Mouse (Mus musculus): Measurements from ENCODE around the gene Obscn. TPM values are rescaled to one million over a fixed set of nuclear protein-coding genes. Genes with fewer than 3 reads are reported as not detected.
A peak's percentile ranks its signal among the peaks of the same experiment; 100 is the strongest.

The Obscn gene
- polyA plus RNA-seq, 1 experiment from 2014 or later = 69.4 TPM

DNA sequence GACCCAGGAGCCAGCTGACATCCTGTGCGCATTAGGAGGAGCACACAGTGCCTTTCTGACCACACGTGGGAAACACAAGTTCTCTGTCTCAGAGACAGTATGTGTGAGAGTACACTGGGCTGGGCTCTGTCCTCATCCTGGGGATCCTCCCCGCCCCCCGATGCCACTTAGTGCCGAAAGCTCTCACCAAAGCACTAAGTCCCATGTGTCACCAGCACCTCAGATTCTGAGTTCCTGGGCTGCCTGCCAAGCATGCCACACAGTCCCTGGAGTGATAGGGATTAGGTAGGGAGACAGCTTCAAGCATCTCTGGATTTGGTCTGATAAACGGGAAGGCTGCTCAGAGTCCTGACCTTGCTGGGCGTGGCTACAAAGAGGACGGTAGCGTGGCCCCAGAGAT, 145.4 kb downstream of the Obscn start:
- peak overlapping the region; percentile 91 to 97 for H3K27ac ChIP-seq (replicated peaks in 1 of 2; ENCODE audit: control insufficient read depth in 1 of 2, insufficient read depth in 1 of 2, low read depth in 2 of 2, low read length in 2 of 2)
- H3K27me3 ChIP-seq (ENCODE audit: control insufficient read depth, insufficient read depth, low read length) = no peaks in the 10 kb centered on the region
- H3K9ac ChIP-seq (ENCODE audit: low read length) = peak overlapping the region; percentile 3; the same call in 1 of the 2 replicates
- H3K36me3 ChIP-seq (ENCODE audit: control insufficient read depth, insufficient read depth, low read length) = peaks cover 66% of the 10 kb centered on the region
- no peaks in the 10 kb centered on the region for H3K9me3 ChIP-seq (ENCODE audit: control insufficient read depth, low read length)
- WGBS = 36% methylated on average over 9 of the region's 9 CpGs
- peaks cover 68 to 93% of the 10 kb centered on the region in 2 experiments for H3K4me1 ChIP-seq (ENCODE audit: control insufficient read depth in 2 of 2, insufficient read depth in 2 of 2, low read length in 2 of 2)
- peak overlapping the region; percentile 18; the same call in 1 of the 2 replicates for H3K4me2 ChIP-seq (ENCODE audit: low read length)
- ATAC-seq (ENCODE audit: insufficient number of reproducible peaks, insufficient read depth, low FRiP score, low read depth) = peak; percentile 81
- H3K4me3 ChIP-seq (ENCODE audit: control insufficient read depth in 1 of 2, insufficient read depth in 1 of 2, low read depth in 1 of 2, low read length in 2 of 2) = no peak overlapping the region

DNA sequence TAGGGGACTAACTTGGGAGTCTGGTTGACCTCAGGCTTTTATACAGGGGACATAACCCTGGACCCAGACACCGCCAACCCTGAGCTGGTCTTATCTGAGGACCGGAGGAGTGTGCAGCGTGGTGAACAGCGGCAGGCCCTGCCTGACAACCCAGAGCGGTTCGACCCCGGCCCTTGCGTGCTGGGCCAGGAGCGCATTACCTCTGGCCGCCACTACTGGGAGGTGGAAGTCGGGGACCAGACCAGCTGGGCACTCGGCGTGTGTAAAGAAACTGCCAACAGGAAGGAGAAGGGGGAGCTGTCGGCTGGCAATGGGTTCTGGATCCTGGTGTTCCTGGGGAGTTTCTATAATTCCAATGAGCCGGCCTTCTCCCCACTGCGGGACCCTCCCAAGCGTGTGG, 146.1 kb downstream of the Obscn start:
- H3K4me1 ChIP-seq (ENCODE audit: control insufficient read depth in 2 of 2, insufficient read depth in 2 of 2, low read length in 2 of 2) = peaks cover 75 to 96% of the 10 kb centered on the region in 2 experiments
- H3K9ac ChIP-seq (ENCODE audit: low read length) = peak overlapping the region; percentile 27; the same call in 1 of the 2 replicates
- no peak for ATAC-seq (ENCODE audit: insufficient number of reproducible peaks, insufficient read depth, low FRiP score, low read depth)
- peak overlapping the region; percentile 91 to 97 for H3K27ac ChIP-seq (replicated peaks in 1 of 2; ENCODE audit: control insufficient read depth in 1 of 2, insufficient read depth in 1 of 2, low read depth in 2 of 2, low read length in 2 of 2)
- H3K36me3 ChIP-seq (ENCODE audit: control insufficient read depth, insufficient read depth, low read length) = peaks cover 66% of the 10 kb centered on the region
- no peaks in the 10 kb centered on the region for H3K9me3 ChIP-seq (ENCODE audit: control insufficient read depth, low read length)
- WGBS = 46% methylated on average over 17 of the region's 17 CpGs
- no peaks in the 10 kb centered on the region for H3K27me3 ChIP-seq (ENCODE audit: control insufficient read depth, insufficient read depth, low read length)
- H3K4me2 ChIP-seq (ENCODE audit: low read length) = no peak overlapping the region
- H3K4me3 ChIP-seq (ENCODE audit: control insufficient read depth in 1 of 2, insufficient read depth in 1 of 2, low read depth in 1 of 2, low read length in 2 of 2) = no peak overlapping the region

GRCm38 (mm10) chr11:58989166-58989565, 147.0 kb downstream of the Obscn start:
- Histone ChIP-seq H3K27ac (replicated peaks in 1 of 2; ENCODE audit: control insufficient read depth in 1 of 2, insufficient read depth in 1 of 2, low read depth in 2 of 2, low read length in 2 of 2) (peak overlapping the region in 1 of 2 experiments; percentile 97; a peak in 1 of 4 replicates), H3K4me1 (ENCODE audit: control insufficient read depth in 2 of 2, insufficient read depth in 2 of 2, low read length in 2 of 2) (peaks cover 76 to 96% of the 10 kb centered on the region in 2 experiments), H3K27me3 (ENCODE audit: control insufficient read depth, insufficient read depth, low read length) (no peaks in the 10 kb centered on the region), H3K9me3 (ENCODE audit: control insufficient read depth, low read length) (no peaks in the 10 kb centered on the region), H3K9ac (ENCODE audit: low read length) (peak overlapping the region; percentile 25; the same call in 1 of the 2 replicates), H3K36me3 (ENCODE audit: control insufficient read depth, insufficient read depth, low read length) (peaks cover 71% of the 10 kb centered on the region), H3K4me2 (ENCODE audit: low read length) (no peak overlapping the region), H3K4me3 (ENCODE audit: control insufficient read depth in 1 of 2, insufficient read depth in 1 of 2, low read depth in 1 of 2, low read length in 2 of 2) (no peak overlapping the region)
- 87% methylated on average over 4 of the region's 4 CpGs for WGBS
- no peak for ATAC-seq (ENCODE audit: insufficient number of reproducible peaks, insufficient read depth, low FRiP score, low read depth)

DNA sequence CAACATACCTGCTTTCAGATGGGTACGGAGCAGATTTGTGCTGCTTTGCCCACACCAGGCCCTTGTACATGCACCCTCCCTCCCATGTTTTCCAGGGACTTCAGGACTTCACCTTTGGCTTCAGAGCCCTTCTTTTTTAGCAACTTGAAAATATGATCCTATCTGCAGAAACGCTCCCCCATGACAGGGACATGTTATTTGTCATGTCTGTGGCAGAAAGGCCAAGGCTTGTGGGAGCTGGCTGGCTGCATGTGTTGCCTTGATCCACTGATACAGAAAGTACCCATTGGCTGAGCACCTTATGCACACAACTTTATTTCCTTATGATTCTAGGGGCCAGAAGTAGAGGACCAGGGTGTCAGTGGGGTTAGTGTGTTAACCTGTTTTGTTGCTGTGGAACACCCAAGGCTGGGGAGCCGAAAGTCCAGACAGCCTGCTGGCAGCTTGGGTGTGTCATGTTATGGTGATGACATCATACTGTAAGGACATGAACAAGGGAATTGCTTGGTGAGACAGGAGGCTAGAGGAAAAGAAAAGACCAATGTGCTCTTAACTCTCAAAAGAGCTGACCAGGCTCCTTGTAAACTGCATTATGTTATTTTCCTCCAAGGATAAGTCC, 150.8 kb downstream of the Obscn start:
- Histone ChIP-seq H3K27ac (replicated peaks in 1 of 2; ENCODE audit: control insufficient read depth in 1 of 2, insufficient read depth in 1 of 2, low read depth in 2 of 2, low read length in 2 of 2) (peak overlapping the region; percentile 77 to 97), H3K9ac (ENCODE audit: low read length) (peak overlapping the region; percentile 6; the same call in 1 of the 2 replicates), H3K27me3 (ENCODE audit: control insufficient read depth, insufficient read depth, low read length) (no peaks in the 10 kb centered on the region), H3K36me3 (ENCODE audit: control insufficient read depth, insufficient read depth, low read length) (peaks cover 87% of the 10 kb centered on the region), H3K4me1 (ENCODE audit: control insufficient read depth in 2 of 2, insufficient read depth in 2 of 2, low read length in 2 of 2) (peaks cover 78 to 93% of the 10 kb centered on the region in 2 experiments), H3K4me3 (ENCODE audit: control insufficient read depth in 1 of 2, insufficient read depth in 1 of 2, low read depth in 1 of 2, low read length in 2 of 2) (no peak overlapping the region), H3K4me2 (ENCODE audit: low read length) (no peak overlapping the region), H3K9me3 (ENCODE audit: control insufficient read depth, low read length) (no peaks in the 10 kb centered on the region)
- 49% methylated on average over 3 of the region's 3 CpGs for WGBS
- ATAC-seq (ENCODE audit: insufficient number of reproducible peaks, insufficient read depth, low FRiP score, low read depth) = no peak

- no peaks in the 10 kb centered on the region for H3K27me3 ChIP-seq (ENCODE audit: control insufficient read depth, insufficient read depth, low read length)
These were observed 151.5 kb downstream of the Obscn start for GRCm38 (mm10) chr11:58984657-58985056.

GRCm38 (mm10) chr11:58983691-58984341, 152.4 kb downstream of the Obscn start:
- Histone ChIP-seq H3K4me3 (ENCODE audit: control insufficient read depth in 1 of 2, insufficient read depth in 1 of 2, low read depth in 1 of 2, low read length in 2 of 2) (no peak overlapping the region), H3K4me1 (ENCODE audit: control insufficient read depth in 2 of 2, insufficient read depth in 2 of 2, low read length in 2 of 2) (peaks cover 78 to 95% of the 10 kb centered on the region in 2 experiments), H3K27me3 (ENCODE audit: control insufficient read depth, insufficient read depth, low read length) (no peaks in the 10 kb centered on the region), H3K9me3 (ENCODE audit: control insufficient read depth, low read length) (no peaks in the 10 kb centered on the region), H3K36me3 (ENCODE audit: control insufficient read depth, insufficient read depth, low read length) (peaks cover 72% of the 10 kb centered on the region), H3K4me2 (ENCODE audit: low read length) (peak overlapping the region; percentile 49), H3K27ac (replicated peaks in 1 of 2; ENCODE audit: control insufficient read depth in 1 of 2, insufficient read depth in 1 of 2, low read depth in 2 of 2, low read length in 2 of 2) (peak overlapping the region; percentile 77 to 97), H3K9ac (ENCODE audit: low read length) (peak overlapping the region; percentile 64)
- WGBS = 35% methylated on average over 6 of the region's 6 CpGs
- peak; percentile 66 for ATAC-seq (ENCODE audit: insufficient number of reproducible peaks, insufficient read depth, low FRiP score, low read depth)

More at GRCm38 (mm10) chr11:58984657-58985056, 151.5 kb downstream of the Obscn start:
- H3K4me2 ChIP-seq (ENCODE audit: low read length) = peak overlapping the region; percentile 49
- peaks cover 81% of the 10 kb centered on the region for H3K36me3 ChIP-seq (ENCODE audit: control insufficient read depth, insufficient read depth, low read length)
- H3K4me1 ChIP-seq (ENCODE audit: control insufficient read depth in 2 of 2, insufficient read depth in 2 of 2, low read length in 2 of 2) = peaks cover 78 to 93% of the 10 kb centered on the region in 2 experiments
- peak overlapping the region; percentile 64 for H3K9ac ChIP-seq (ENCODE audit: low read length)
- 74% methylated on average over 7 of the region's 7 CpGs for WGBS
- no peak overlapping the region for H3K4me3 ChIP-seq (ENCODE audit: control insufficient read depth in 1 of 2, insufficient read depth in 1 of 2, low read depth in 1 of 2, low read length in 2 of 2)
- H3K9me3 ChIP-seq (ENCODE audit: control insufficient read depth, low read length) = no peaks in the 10 kb centered on the region
- no peak for ATAC-seq (ENCODE audit: insufficient number of reproducible peaks, insufficient read depth, low FRiP score, low read depth)
- peak overlapping the region; percentile 77 to 97 for H3K27ac ChIP-seq (replicated peaks in 1 of 2; ENCODE audit: control insufficient read depth in 1 of 2, insufficient read depth in 1 of 2, low read depth in 2 of 2, low read length in 2 of 2)

- Histone ChIP-seq H3K9ac (ENCODE audit: low read length) (peak overlapping the region; percentile 41), H3K9me3 (ENCODE audit: control insufficient read depth, low read length) (no peaks in the 10 kb centered on the region), H3K4me2 (ENCODE audit: low read length) (peak overlapping the region; percentile 13; the same call in 1 of the 2 replicates), H3K27me3 (ENCODE audit: control insufficient read depth, insufficient read depth, low read length) (no peaks in the 10 kb centered on the region), H3K36me3 (ENCODE audit: control insufficient read depth, insufficient read depth, low read length) (peaks cover 60% of the 10 kb centered on the region), H3K4me1 (ENCODE audit: control insufficient read depth in 2 of 2, insufficient read depth in 2 of 2, low read length in 2 of 2) (peaks cover 68 to 85% of the 10 kb centered on the region in 2 experiments), H3K4me3 (ENCODE audit: control insufficient read depth in 1 of 2, insufficient read depth in 1 of 2, low read depth in 1 of 2, low read length in 2 of 2) (no peak overlapping the region), H3K27ac (replicated peaks in 1 of 2; ENCODE audit: control insufficient read depth in 1 of 2, insufficient read depth in 1 of 2, low read depth in 2 of 2, low read length in 2 of 2) (peak overlapping the region; percentile 10 to 69; a peak in 3 of 4 replicates)
- 76% methylated on average over 18 of the region's 18 CpGs for WGBS
- no peak for ATAC-seq (ENCODE audit: insufficient number of reproducible peaks, insufficient read depth, low FRiP score, low read depth)
These were observed 153.6 kb downstream of the Obscn start for GRCm38 (mm10) chr11:58982471-58983097.
